Mouse (Mus musculus): ENCODE results near the gene Fam114a2. TPM values are rescaled to one million over a fixed set of nuclear protein-coding genes. Genes with fewer than 3 reads are reported as not detected.

Fam114a2 gene
- total RNA-seq, 2 experiments from 2014 or later, result 31.8 to 33.1 TPM

DNA sequence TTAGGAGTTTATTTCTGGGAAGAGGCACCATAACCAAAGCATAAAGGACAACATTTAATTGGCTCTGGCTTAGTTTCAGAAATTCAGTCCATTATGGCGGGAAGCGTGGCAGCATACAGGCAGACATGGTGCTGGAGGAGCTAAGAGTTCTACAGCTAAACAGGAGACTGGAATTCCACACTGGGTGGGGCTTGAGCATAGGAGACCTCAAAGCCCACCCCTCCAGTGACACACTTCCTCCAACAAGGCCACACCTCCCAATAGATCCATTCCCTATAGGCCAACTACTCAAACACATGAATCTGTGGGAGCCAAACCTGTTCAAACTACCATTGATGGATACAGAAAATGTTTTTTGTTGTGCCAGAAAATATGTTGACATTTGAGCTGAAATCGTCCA lies 2.8 kb upstream of the Fam114a2 start:
- DNase-seq (ENCODE audit: low spot score in 2 of 2), result no peak

GRCm38 (mm10) chr11:57519304-57519703 lies 887 bp upstream of the Fam114a2 start:
- DNase-seq (ENCODE audit: low spot score in 2 of 2), result no peak

- DNase-seq (ENCODE audit: low spot score in 2 of 2), result no peak
These were observed 333 bp upstream of the Fam114a2 start for GRCm38 (mm10) chr11:57518751-57519148.

- no peak for DNase-seq (ENCODE audit: low spot score in 2 of 2)
These were observed 1.4 kb downstream of the Fam114a2 start for GRCm38 (mm10) chr11:57516946-57517441.

DNA sequence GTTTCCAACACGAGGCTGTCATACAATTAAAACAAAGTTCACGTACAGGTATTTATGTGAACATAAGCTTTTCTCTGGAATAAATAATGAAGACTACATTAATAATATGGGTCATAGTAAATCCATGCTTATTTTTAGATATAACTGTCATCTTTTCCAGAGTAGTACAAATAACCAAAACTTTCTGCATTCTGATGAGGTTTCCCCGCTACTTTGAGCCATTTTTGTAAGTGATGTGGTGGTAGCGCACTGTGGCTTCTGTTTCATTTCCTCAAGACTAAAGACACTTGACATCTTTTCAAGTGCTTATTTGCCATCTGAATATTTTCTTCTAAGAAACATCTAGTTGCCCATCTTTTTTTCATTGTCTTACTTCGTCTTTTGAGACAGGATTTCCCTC lies 3.2 kb downstream of the Fam114a2 start:
- no peak for DNase-seq (ENCODE audit: low spot score in 2 of 2)

- DNase-seq (ENCODE audit: low spot score in 2 of 2), result no peak
These were observed 11.5 kb downstream of the Fam114a2 start for GRCm38 (mm10) chr11:57506899-57507298.

GRCm38 (mm10) chr11:57503155-57503554 lies 15.3 kb downstream of the Fam114a2 start:
- DNase-seq (ENCODE audit: low spot score in 2 of 2), result no peak

DNA sequence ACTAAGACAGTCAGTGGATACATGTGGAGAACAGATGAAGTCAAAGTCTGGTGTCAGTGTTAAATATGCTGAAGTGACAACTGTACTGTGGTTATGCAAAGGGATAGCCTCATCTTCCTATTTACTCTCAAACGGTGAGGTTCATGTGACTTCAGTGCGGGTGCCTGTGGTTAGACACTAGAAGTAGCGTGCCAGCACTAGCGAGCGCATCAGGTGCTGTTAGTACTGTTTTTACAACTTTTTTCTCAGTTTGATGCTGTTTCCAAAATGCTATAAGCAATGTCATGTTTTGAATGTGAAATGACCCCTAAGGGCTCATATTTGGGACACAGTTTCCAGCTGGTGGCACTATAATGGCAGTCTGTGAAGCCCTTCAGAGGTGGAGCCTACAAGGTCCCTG lies 20.2 kb downstream of the Fam114a2 start:
- no peak for DNase-seq (ENCODE audit: low spot score in 2 of 2)

- no peak for DNase-seq (ENCODE audit: low spot score in 2 of 2)
These were observed 20.7 kb downstream of the Fam114a2 start for GRCm38 (mm10) chr11:57497701-57498100.

DNA sequence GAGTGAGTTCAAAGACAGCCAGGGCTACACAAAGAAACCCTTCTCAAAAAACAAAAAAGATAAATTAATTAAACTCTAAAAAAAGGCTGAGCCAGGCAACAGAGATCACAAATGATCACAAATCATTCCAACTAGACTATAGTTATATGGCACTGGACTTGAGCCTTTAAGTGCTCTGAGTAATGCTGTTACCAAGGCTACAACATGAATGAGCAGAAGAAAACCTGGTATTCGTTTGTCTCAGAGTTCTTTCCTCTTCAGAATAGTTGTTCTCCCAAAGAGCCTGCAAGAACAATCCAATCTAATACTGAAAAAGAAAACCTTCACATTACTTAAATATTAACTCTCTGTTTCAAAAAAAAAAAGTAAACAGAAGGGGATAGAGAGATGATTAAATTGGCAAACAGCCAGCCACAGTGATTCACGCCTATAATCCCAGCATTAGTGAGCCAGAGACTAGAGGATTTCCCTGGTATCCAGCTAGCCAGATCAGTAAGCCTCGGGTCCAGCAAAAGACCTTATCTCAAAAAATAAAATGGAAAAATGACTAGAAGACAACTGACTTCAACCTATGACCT lies 21.9 kb downstream of the Fam114a2 start:
- no peak for DNase-seq (ENCODE audit: low spot score in 2 of 2)

- DNase-seq (ENCODE audit: low spot score in 2 of 2), result no peak
These were observed 30.0 kb downstream of the Fam114a2 start for GRCm38 (mm10) chr11:57488436-57488835.

GRCm38 (mm10) chr11:57478077-57478476 lies 40.3 kb downstream of the Fam114a2 start:
- DNase-seq (ENCODE audit: low spot score in 2 of 2), result no peak

GRCm38 (mm10) chr11:57475119-57475518 lies 43.3 kb downstream of the Fam114a2 start:
- peak; percentile 55 to 68 for DNase-seq (ENCODE audit: low spot score in 2 of 2)

GRCm38 (mm10) chr11:57474296-57474941 lies 44.0 kb downstream of the Fam114a2 start:
- DNase-seq (ENCODE audit: low spot score in 2 of 2), result peak; percentile 52 to 60

DNA sequence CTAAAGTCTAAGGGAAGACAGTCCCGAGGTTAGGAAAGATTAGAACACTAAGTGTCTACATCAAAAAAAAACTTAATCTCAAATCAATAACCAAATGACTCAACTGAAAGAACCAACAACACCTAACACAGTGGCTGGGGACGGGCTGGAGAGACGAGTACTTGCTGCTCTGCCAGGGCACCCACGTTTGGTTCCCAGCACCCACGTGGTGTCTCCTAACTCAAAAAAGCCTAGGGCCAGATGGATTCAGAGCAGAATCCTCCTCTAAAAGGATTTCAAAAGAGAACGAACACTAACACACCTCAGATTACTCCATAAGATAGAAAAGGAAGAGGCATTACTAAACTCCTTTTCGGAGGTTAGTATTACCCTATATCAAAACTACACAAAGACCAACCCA lies 47.4 kb downstream of the Fam114a2 start:
- DNase-seq (ENCODE audit: low spot score in 2 of 2), result peak in 1 of 2 experiments; percentile 12

GRCm38 (mm10) chr11:57470056-57470455 lies 48.4 kb downstream of the Fam114a2 start:
- no peak for DNase-seq (ENCODE audit: low spot score in 2 of 2)

- DNase-seq (ENCODE audit: low spot score in 2 of 2), result no peak
These were observed 49.7 kb downstream of the Fam114a2 start for GRCm38 (mm10) chr11:57468706-57469105.

DNA sequence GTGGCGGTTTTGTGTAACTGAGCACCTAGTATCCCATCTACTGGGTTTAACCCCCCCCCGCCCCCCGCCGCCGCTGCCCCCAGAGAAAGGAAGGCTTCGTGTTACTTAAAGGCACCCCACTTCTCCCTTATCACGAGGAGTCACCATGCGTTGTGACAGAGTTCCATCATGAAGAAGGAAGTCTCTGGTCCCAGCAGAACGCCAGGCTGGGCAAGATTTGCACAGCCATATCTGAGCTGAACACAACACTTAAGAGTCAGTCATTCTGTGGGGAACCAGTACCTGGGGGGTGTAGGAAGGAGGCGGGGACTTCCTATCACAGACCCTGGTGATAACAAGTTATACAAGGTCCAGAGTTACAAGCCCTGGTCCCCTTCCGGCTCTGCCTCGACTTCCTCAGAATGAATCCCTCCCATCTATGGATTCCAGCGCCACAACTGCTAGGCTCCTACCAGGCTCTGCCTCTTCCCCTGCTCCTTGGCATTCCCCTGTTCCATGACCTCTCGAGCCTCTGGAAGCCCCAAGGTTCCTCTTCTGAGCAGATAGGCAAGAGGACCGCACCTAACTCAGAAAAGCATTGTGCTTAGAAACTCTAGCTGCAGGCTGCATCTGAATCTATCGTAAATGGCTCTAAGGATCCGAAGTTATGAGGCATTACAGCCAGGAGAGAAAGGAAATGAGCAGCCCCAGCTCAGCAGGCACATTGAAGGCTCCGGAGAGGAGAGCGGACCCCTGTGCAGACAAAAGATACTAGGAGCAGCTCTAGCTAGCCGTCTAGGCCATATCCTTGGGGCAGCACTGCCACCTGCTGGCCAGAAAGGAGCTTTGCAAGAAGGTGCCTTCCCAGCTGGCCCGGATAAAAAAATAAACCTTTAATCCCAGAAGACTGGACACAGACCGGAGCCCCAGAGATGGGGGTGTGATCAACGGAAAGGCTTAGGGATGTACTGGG lies 51.0 kb downstream of the Fam114a2 start:
- DNase-seq (ENCODE audit: low spot score in 2 of 2), result peak; percentile 53 to 72

DNA sequence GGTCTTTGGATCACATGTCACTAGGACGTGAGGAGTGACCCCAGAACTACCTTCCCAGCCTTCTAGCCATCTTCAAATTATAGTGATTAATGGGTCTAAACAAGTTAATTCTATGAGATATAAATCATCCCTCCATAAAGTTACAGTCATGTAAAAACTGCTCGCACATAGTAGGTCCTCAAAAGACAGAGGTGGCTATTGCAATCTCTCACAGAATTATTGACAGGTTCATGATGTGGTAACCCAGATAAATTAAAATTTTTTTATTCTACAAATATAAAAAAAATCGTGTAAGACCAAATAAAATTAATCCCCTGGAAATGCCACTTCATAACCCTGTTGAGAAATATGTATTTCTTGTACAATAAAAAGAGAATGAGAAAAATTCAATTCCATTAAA lies 52.6 kb downstream of the Fam114a2 start:
- DNase-seq (ENCODE audit: low spot score in 2 of 2), result no peak

DNA sequence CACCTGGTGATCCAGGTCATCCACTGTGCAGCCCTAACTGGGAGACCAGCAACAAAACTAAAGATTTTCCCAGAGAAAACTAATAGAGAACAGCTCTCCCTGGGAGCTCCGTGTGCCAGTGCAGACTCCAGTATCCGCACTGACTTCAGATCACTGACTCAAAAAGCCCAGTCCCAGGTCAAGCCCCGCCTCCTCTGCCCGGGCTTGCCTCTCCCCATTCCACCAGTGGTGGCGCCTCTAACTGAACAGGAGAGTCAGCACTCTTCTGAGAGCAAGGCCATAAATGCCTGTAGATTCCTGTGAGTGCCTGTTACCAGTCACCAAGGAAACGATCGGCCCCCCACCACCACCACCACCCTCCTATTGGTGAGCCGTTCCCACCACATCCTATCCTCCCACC lies 53.4 kb downstream of the Fam114a2 start:
- no peak for DNase-seq (ENCODE audit: low spot score in 2 of 2)

GRCm38 (mm10) chr11:57459759-57460158 lies 58.7 kb downstream of the Fam114a2 start:
- peak; percentile 75 for DNase-seq (ENCODE audit: low spot score in 2 of 2)

DNA sequence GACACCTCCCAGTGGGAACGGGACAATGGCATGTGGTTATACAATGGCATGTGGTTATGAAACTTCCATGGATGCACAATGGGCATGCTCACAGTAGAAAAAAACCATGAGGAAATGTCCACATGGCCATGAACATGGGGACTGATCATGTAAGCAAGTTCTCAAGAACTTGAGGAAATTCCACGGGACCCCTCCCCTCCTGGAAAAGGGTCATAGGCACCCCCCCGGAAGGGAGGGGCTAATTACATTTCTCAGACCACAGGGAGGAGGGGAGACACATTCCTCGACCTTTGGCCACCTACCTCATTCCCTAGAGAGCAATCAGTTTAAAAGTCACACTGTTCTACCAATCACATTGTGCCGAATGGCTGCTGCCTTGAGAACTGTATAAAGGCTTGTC lies 64.0 kb downstream of the Fam114a2 start:
- DNase-seq (ENCODE audit: low spot score in 2 of 2), result no peak
